Mouse (Mus musculus): ENCODE data around the gene Ccdc73. TPM values are rescaled to one million over a fixed set of nuclear protein-coding genes. Genes with fewer than 3 reads are reported as not detected.

Ccdc73 gene
- polyA plus RNA-seq, 1 experiment from 2014 or later: 12.6 TPM

- Histone ChIP-seq H3K27me3 (ENCODE audit: insufficient read depth, low read length) (no peaks in the 10 kb centered on the region), H3K36me3 (ENCODE audit: insufficient read depth, low read length) (0 out of 2 replicates have a peak, but pooled peaks cover 13% of the 10 kb centered on the region), H3K4me1 (replicated peaks; ENCODE audit: insufficient read depth, low read length) (no peaks in the 10 kb centered on the region), H3K9me3 (replicated peaks; ENCODE audit: low read length) (no peaks in the 10 kb centered on the region), H3K9ac (ENCODE audit: low read depth, low read length) (no peak overlapping the region), H3K4me2 (ENCODE audit: low read length) (no peak overlapping the region), H3K4me3 (replicated peaks; ENCODE audit: low read depth, low read length) (no peak overlapping the region), H3K27ac (no peak overlapping the region)
- ATAC-seq (replicated peaks; ENCODE audit: low FRiP score, low read depth): no peak
- DNase-seq (ENCODE audit: low spot score): peak; percentile 49
- 52% methylated on average over 3 of the region's 3 CpGs for WGBS
- no peak for TF ChIP-seq CTCF (IDR thresholded peaks at IDR 0.05; ENCODE audit: low read depth)
Observed at GRCm38 (mm10) chr2:104996201-104996600, 128.6 kb downstream of the Ccdc73 start.

- Histone ChIP-seq H3K36me3 (ENCODE audit: insufficient read depth, low read length) (peaks cover 55% of the 10 kb centered on the region), H3K4me2 (ENCODE audit: low read length) (no peak overlapping the region), H3K4me3 (replicated peaks; ENCODE audit: low read depth, low read length) (no peak overlapping the region), H3K4me1 (replicated peaks; ENCODE audit: insufficient read depth, low read length) (no peaks in the 10 kb centered on the region), H3K27ac (no peak overlapping the region), H3K27me3 (ENCODE audit: insufficient read depth, low read length) (no peaks in the 10 kb centered on the region), H3K9ac (ENCODE audit: low read depth, low read length) (no peak overlapping the region), H3K9me3 (replicated peaks; ENCODE audit: low read length) (no peaks in the 10 kb centered on the region)
- DNase-seq (ENCODE audit: low spot score) (no peak), ATAC-seq (replicated peaks; ENCODE audit: low FRiP score, low read depth) (no peak)
- TF ChIP-seq CTCF (IDR thresholded peaks at IDR 0.05; ENCODE audit: low read depth): no peak
Observed at GRCm38 (mm10) chr2:105007236-105007635, 139.6 kb downstream of the Ccdc73 start.

GRCm38 (mm10) chr2:105016192-105016966 is 148.8 kb downstream of the Ccdc73 start:
- DNase-seq (ENCODE audit: low spot score): no peak
- Histone ChIP-seq H3K36me3 (ENCODE audit: insufficient read depth, low read length) (peaks cover 20% of the 10 kb centered on the region), H3K4me3 (replicated peaks; ENCODE audit: low read depth, low read length) (peak overlapping the region; percentile 91), H3K27me3 (ENCODE audit: insufficient read depth, low read length) (no peaks in the 10 kb centered on the region), H3K4me2 (ENCODE audit: low read length) (peak overlapping the region; percentile 72), H3K4me1 (replicated peaks; ENCODE audit: insufficient read depth, low read length) (peaks cover 9% of the 10 kb centered on the region; the same call in 1 of the 2 replicates), H3K9me3 (replicated peaks; ENCODE audit: low read length) (no peaks in the 10 kb centered on the region), H3K27ac (peak overlapping the region; percentile 90), H3K9ac (ENCODE audit: low read depth, low read length) (peak overlapping the region; percentile 93)
- WGBS: under 1% methylated on average over 43 of the region's 43 CpGs
- ATAC-seq (replicated peaks; ENCODE audit: low FRiP score, low read depth): peak; percentile 67
- no peak for TF ChIP-seq CTCF (IDR thresholded peaks at IDR 0.05; ENCODE audit: low read depth)

GRCm38 (mm10) chr2:105016967-105017287 is 149.3 kb downstream of the Ccdc73 start, which contains the start of gene Eif3m:
Gene Eif3m (minus strand): TSS chr2:105017080.
- peak within 1 kb of the TSS; percentile 72 for H3K4me2 ChIP-seq (ENCODE audit: low read length)
- peak; percentile 100 for ATAC-seq (replicated peaks; ENCODE audit: low FRiP score, low read depth)
- 0% methylated on average over 25 of the region's 25 CpGs for WGBS
- H3K9me3 ChIP-seq (replicated peaks; ENCODE audit: low read length): no peaks in the 10 kb centered on the region
- no peaks in the 10 kb centered on the region for H3K27me3 ChIP-seq (ENCODE audit: insufficient read depth, low read length)
- peak within 1 kb of the TSS; percentile 93 for H3K9ac ChIP-seq (ENCODE audit: low read depth, low read length)
- peaks cover 16% of the 10 kb centered on the region for H3K36me3 ChIP-seq (ENCODE audit: insufficient read depth, low read length)
- H3K4me3 ChIP-seq (replicated peaks; ENCODE audit: low read depth, low read length): peak within 1 kb of the TSS; percentile 91
- no peak for TF ChIP-seq CTCF (IDR thresholded peaks at IDR 0.05; ENCODE audit: low read depth)
- DNase-seq (ENCODE audit: low spot score): peak; percentile 97
- H3K4me1 ChIP-seq (replicated peaks; ENCODE audit: insufficient read depth, low read length): peaks cover 10% of the 10 kb centered on the region; the same call in 1 of the 2 replicates
- H3K27ac ChIP-seq: peak within 1 kb of the TSS; percentile 90

- no peak for TF ChIP-seq CTCF (IDR thresholded peaks at IDR 0.05; ENCODE audit: low read depth)
- DNase-seq (ENCODE audit: low spot score) (no peak), ATAC-seq (replicated peaks; ENCODE audit: low FRiP score, low read depth) (no peak)
- 88% methylated on average over 3 of the region's 3 CpGs for WGBS
- Histone ChIP-seq H3K4me3 (replicated peaks; ENCODE audit: low read depth, low read length) (no peak overlapping the region), H3K27ac (no peak overlapping the region), H3K9ac (ENCODE audit: low read depth, low read length) (no peak overlapping the region), H3K4me1 (replicated peaks; ENCODE audit: insufficient read depth, low read length) (peaks cover 10% of the 10 kb centered on the region; the same call in 1 of the 2 replicates), H3K9me3 (replicated peaks; ENCODE audit: low read length) (no peaks in the 10 kb centered on the region), H3K27me3 (ENCODE audit: insufficient read depth, low read length) (no peaks in the 10 kb centered on the region), H3K36me3 (ENCODE audit: insufficient read depth, low read length) (peaks cover 9% of the 10 kb centered on the region; the same call in 1 of the 2 replicates), H3K4me2 (ENCODE audit: low read length) (no peak overlapping the region)
Observed at GRCm38 (mm10) chr2:105017802-105018201, 150.2 kb downstream of the Ccdc73 start.

- 98% methylated on average over 1 of the region's 1 CpGs for WGBS
Observed at GRCm38 (mm10) chr2:105019457-105019856, 151.9 kb downstream of the Ccdc73 start.

More at GRCm38 (mm10) chr2:105019457-105019856, 151.9 kb downstream of the Ccdc73 start:
- DNase-seq (ENCODE audit: low spot score) (no peak), ATAC-seq (replicated peaks; ENCODE audit: low FRiP score, low read depth) (no peak)
- H3K4me3 ChIP-seq (replicated peaks; ENCODE audit: low read depth, low read length): no peak overlapping the region
- peaks cover 10% of the 10 kb centered on the region; the same call in 1 of the 2 replicates for H3K4me1 ChIP-seq (replicated peaks; ENCODE audit: insufficient read depth, low read length)
- H3K36me3 ChIP-seq (ENCODE audit: insufficient read depth, low read length): no peaks in the 10 kb centered on the region
- no peak overlapping the region for H3K9ac ChIP-seq (ENCODE audit: low read depth, low read length)
- TF ChIP-seq CTCF (IDR thresholded peaks at IDR 0.05; ENCODE audit: low read depth): no peak
- no peak overlapping the region for H3K27ac ChIP-seq
- no peaks in the 10 kb centered on the region for H3K9me3 ChIP-seq (replicated peaks; ENCODE audit: low read length)
- H3K4me2 ChIP-seq (ENCODE audit: low read length): no peak overlapping the region
- H3K27me3 ChIP-seq (ENCODE audit: insufficient read depth, low read length): no peaks in the 10 kb centered on the region
